Mouse (Mus musculus) neural tube, embryonic 10.5 days (tissue): ENCODE results near the gene Rps27.

Source experiments
- DNase-seq: peaks from one replicate; pipeline ENCODE4 v3.0.0-alpha.2; 2017; ENCODE audit warnings: low spot score; ENCODE audit errors: extremely low spot score

The Rps27 gene

DNA sequence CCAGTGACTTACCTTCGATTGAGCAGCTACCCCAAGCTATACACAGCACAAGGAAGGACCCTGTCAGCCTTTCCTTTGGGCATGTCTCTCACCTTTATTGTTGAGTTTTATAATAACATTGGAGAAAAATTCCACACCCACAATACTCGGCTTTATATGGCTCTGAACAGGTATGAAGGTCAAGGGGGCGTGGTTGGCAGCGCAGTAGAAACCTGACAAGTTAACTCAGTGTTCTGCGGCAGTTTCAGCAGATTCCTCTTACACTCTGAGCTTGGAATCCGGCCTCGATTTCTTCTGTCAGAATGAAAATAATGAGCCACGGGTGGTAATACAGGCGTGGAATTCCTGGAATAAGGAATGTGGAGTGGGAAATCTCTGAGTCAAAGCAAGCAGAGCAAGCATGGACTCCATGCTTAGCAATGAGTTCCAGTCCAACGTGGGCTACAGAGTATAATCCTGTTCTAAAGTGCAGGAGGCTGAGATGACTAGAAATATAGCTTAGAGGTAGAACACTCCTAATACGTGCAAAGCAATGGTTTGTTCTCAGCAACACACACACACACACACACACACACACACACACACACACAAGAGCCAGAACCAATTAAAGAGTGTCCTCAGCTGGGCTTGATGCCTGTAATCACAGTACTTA lies 22.5 kb downstream of the Rps27 start:
- DNase-seq: no peak

DNA sequence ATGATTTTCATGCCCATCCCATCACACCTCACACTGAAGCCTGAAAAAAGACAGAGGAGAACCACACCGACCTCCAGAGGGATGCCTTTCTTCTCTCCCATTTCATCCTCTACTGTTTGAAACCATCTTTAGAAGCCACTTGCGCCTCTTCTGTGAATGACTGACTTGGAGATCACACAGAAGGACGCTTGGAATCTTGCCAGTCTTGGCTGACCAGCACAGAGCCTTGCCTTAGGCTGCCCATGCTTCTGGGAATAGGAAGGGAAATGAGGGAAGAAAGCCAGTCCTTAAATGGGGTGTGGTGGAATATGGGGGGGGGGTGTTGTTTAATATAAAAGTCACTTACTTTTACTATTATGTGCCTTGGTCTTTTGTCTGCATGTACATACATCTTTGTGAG lies 29.9 kb downstream of the Rps27 start:
- no peak for DNase-seq

DNA sequence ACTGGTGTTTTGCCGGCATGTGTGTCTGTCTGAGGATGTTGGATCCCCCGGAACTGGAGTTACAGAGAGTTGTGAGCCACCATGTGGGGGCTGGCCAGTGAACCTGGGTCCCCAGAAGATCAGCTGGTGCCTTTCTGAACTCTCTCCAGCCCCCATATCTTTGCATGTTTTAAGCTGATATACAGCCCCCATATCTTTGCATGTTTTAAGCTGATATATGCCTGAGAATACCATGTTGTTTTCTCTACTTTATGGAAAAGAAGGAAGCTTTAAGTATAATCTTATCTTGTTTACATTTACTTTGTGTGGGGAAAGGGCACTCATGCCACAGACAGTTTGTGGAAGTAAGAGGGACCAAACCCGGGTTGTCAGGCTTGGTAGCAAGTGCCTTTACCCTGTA lies 33.9 kb downstream of the Rps27 start:
- no peak for DNase-seq
